Mouse (Mus musculus) adrenal gland, adult 18-20 months (tissue): Measurements from ENCODE around the gene Ift81. TPM values are rescaled to one million over a fixed set of nuclear protein-coding genes. Genes with fewer than 3 reads are reported as not detected.

Experiments
- DNase-seq, 2 experiments: peaks; one replicate each; pipeline ENCODE4 v3.0.0; 2021 to 2022; ENCODE audit warnings: low spot score in 2 of 2
- total RNA-seq, 2 experiments: library from RNA; stranded (reverse); gene quantifications; 1 replicate in 1 of 2; 2 replicates in 1 of 2; pipeline ENCODE4 v1.2.3; 2021

Ift81 gene
- total RNA-seq, 2 experiments from 2014 or later = 10.9 to 18.3 TPM

- no peak for DNase-seq
These were observed 95.2 kb downstream of the Ift81 start for GRCm38 (mm10) chr5:122519043-122519660.

GRCm38 (mm10) chr5:122518247-122518646, 96.1 kb downstream of the Ift81 start:
- DNase-seq = no peak

- DNase-seq = no peak
These were observed 97.4 kb downstream of the Ift81 start for GRCm38 (mm10) chr5:122516901-122517300.

GRCm38 (mm10) chr5:122516029-122516730, 98.1 kb downstream of the Ift81 start:
- DNase-seq = no peak

- no peak for DNase-seq
These were observed 100.2 kb downstream of the Ift81 start for GRCm38 (mm10) chr5:122514127-122514521.

GRCm38 (mm10) chr5:122513421-122514126, 100.7 kb downstream of the Ift81 start:
- no peak for DNase-seq

- DNase-seq = no peak
These were observed 102.3 kb downstream of the Ift81 start for GRCm38 (mm10) chr5:122512011-122512410.

GRCm38 (mm10) chr5:122511405-122511804, 102.9 kb downstream of the Ift81 start:
- DNase-seq = no peak

GRCm38 (mm10) chr5:122510651-122511157, 103.6 kb downstream of the Ift81 start:
- DNase-seq = no peak

GRCm38 (mm10) chr5:122509608-122510007, 104.7 kb downstream of the Ift81 start:
- DNase-seq = no peak

GRCm38 (mm10) chr5:122508861-122509306, 105.4 kb downstream of the Ift81 start:
- DNase-seq = no peak

GRCm38 (mm10) chr5:122507396-122507795, 106.9 kb downstream of the Ift81 start:
- no peak for DNase-seq

- DNase-seq = no peak
These were observed 107.9 kb downstream of the Ift81 start for GRCm38 (mm10) chr5:122506462-122506861.

- DNase-seq = no peak
These were observed 108.8 kb downstream of the Ift81 start for GRCm38 (mm10) chr5:122505554-122505953.

GRCm38 (mm10) chr5:122503760-122504119, 110.6 kb downstream of the Ift81 start:
- DNase-seq = no peak

- no peak for DNase-seq
These were observed 111.1 kb downstream of the Ift81 start for GRCm38 (mm10) chr5:122503015-122503759.

GRCm38 (mm10) chr5:122502077-122502941, 112.0 kb downstream of the Ift81 start, which contains the start of gene Atp2a2:
TSS of gene Atp2a2 (minus strand) at chr5:122502225.
- DNase-seq = peak; percentile 92 to 95

GRCm38 (mm10) chr5:122501101-122502076, 112.9 kb downstream of the Ift81 start:
- peak; percentile 62 to 68 for DNase-seq

- no peak for DNase-seq
These were observed 113.8 kb downstream of the Ift81 start for GRCm38 (mm10) chr5:122500563-122500962.
